Mouse (Mus musculus) spleen, adult 2 months (tissue): ENCODE measurements around the gene B430305J03Rik. TPM values are rescaled to one million over a fixed set of nuclear protein-coding genes. Genes with fewer than 3 reads are reported as not detected.
A peak's percentile ranks its signal among the peaks of the same experiment; 100 is the strongest.

Source experiments
- DNase-seq, 2 experiments: peaks; one replicate each; pipeline versions ENCODE4 v3.0.0 to v3.0.0-alpha.2; 2012 to 2021; ENCODE audit warnings: low spot score in 2 of 2, low read depth in 1 of 2
- H3K27ac ChIP-seq: fragments of 200-500 bp; 2 replicates; pipeline ENCODE4 v1.5.1; 2012; ENCODE audit warnings: low read length, inconsistent platforms; ENCODE audit not compliant: insufficient read depth
- H3K27me3 ChIP-seq: fragments of 200-500 bp; 2 replicates; pipeline ENCODE4 v1.6.1; 2012; ENCODE audit warnings: mild to moderate bottlenecking, moderate library complexity, low read length, inconsistent platforms; ENCODE audit not compliant: control insufficient read depth, insufficient read depth
- H3K36me3 ChIP-seq: fragments of 200-500 bp; 2 replicates; pipeline ENCODE4 v1.6.1; 2012; ENCODE audit warnings: mild to moderate bottlenecking, low read length, inconsistent platforms; ENCODE audit not compliant: control insufficient read depth, insufficient read depth
- H3K4me1 ChIP-seq: fragments of 200-500 bp; 2 replicates; pipeline ENCODE4 v1.6.1; 2011; ENCODE audit warnings: inconsistent platforms; ENCODE audit not compliant: control insufficient read depth, insufficient read depth, insufficient read length
- H3K4me3 ChIP-seq: fragments of 200-500 bp; 2 replicates; pipeline ENCODE4 v1.5.1; 2011; ENCODE audit warnings: mild to moderate bottlenecking, inconsistent platforms; ENCODE audit not compliant: insufficient read depth, insufficient read length; ENCODE audit errors: extremely low read depth
- CTCF ChIP-seq: fragments of 200-500 bp; IDR thresholded peaks from 2 replicates; pipeline ENCODE4 v1.5.1; 2011; ENCODE audit warnings: mild to moderate bottlenecking, inconsistent platforms; ENCODE audit not compliant: insufficient read depth, insufficient read length, insufficient replicate concordance; ENCODE audit errors: extremely low read depth
- POLR2A ChIP-seq: fragments of 200-500 bp; IDR thresholded peaks from 2 replicates; pipeline ENCODE4 v1.6.1; 2011; ENCODE audit warnings: low read depth, low read length, inconsistent platforms
- WGBS: fragments of 180-500 bp; shearing (Covaris S2); methylation state at CpG from one replicate; pipeline ENCODE4 v1.1.7; 2018; 5-methylcytosine and 5-hydroxymethylcytosine counted together
- polyA plus RNA-seq: library from polyadenylated mRNA; depleted of rRNA; stranded (reverse); fragments of >200 nt; gene quantifications from 2 replicates; pipeline ENCODE4 v1.2.3, GENCODE M21; 2012; rRNA removed

The B430305J03Rik gene
- polyA plus RNA-seq: 0.68 and 0.92 TPM in 2 replicates

GRCm38 (mm10) chr3:61365779-61366373 lies at the start of gene B430305J03Rik:
Gene B430305J03Rik, minus strand, starts transcription at chr3:61365951.
- Histone ChIP-seq H3K27me3 (no peaks in the 10 kb centered on the region), H3K4me1 (no peaks in the 10 kb centered on the region), H3K27ac (peak within 1 kb of the TSS; percentile 75), H3K4me3 (peak within 1 kb of the TSS; percentile 68), H3K36me3 (no peaks in the 10 kb centered on the region)
- peak; percentile 14 to 24 for DNase-seq
- WGBS: 1% methylated on average over 10 of the region's 10 CpGs
- TF ChIP-seq CTCF (no peak), POLR2A (no peak)

- DNase-seq: peak; percentile 25 to 29
- WGBS: 7% methylated on average over 6 of the region's 6 CpGs
- no peak overlapping the region for H3K4me3 ChIP-seq
These were observed 43.9 kb upstream of the B430305J03Rik start for GRCm38 (mm10) chr3:61409683-61410082.

GRCm38 (mm10) chr3:61406921-61407320 lies 41.2 kb upstream of the B430305J03Rik start:
- TF ChIP-seq CTCF (no peak), POLR2A (no peak)
- no peaks in the 10 kb centered on the region for H3K27me3 ChIP-seq
- H3K36me3 ChIP-seq: no peaks in the 10 kb centered on the region
- peak in 1 of 2 experiments; percentile 26 for DNase-seq
- H3K4me1 ChIP-seq: peaks cover 7% of the 10 kb centered on the region
- H3K4me3 ChIP-seq: no peak overlapping the region
- no peak overlapping the region for H3K27ac ChIP-seq
- 40% methylated on average over 4 of the region's 4 CpGs for WGBS

More at GRCm38 (mm10) chr3:61409683-61410082, 43.9 kb upstream of the B430305J03Rik start:
- Histone ChIP-seq H3K27ac (peak overlapping the region; percentile 9; the same call in 1 of the 2 replicates), H3K36me3 (no peaks in the 10 kb centered on the region), H3K4me1 (peaks cover 7% of the 10 kb centered on the region), H3K27me3 (no peaks in the 10 kb centered on the region)
- no peak for TF ChIP-seq CTCF
- no peak for TF ChIP-seq POLR2A

DNA sequence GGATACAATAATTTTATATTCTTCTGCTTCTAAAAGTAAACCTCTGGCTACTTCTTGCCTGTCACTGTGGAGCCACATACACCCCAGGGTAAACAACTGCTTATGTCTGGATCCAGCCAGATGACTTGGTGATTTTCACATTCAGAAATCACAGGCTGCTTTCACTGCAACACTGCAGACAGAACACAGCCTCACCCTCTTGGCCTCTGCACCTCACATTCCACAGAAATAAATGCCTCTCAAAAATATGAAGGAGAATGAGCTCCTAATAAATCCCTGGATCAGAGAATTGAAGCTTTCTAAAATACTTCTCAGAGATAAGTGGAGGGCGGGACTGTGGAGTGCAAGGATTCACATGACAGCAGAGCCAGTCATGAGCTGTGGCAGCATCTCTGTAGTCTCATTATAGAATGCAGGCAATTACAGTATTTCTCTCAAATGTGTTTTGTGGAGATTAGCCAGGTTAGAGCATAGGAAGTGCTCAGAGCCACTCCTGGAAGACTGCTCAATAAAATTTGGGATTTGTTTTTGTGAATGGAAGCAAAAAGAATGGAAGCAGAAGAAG lies 35.2 kb upstream of the B430305J03Rik start:
- 67% methylated on average over 1 of the region's 1 CpGs for WGBS
- no peaks in the 10 kb centered on the region for H3K36me3 ChIP-seq
- H3K27ac ChIP-seq: no peak overlapping the region
- H3K4me1 ChIP-seq: no peaks in the 10 kb centered on the region
- no peak overlapping the region for H3K4me3 ChIP-seq
- H3K27me3 ChIP-seq: no peaks in the 10 kb centered on the region
- DNase-seq: no peak
- TF ChIP-seq CTCF (no peak), POLR2A (no peak)

GRCm38 (mm10) chr3:61396728-61397127 lies 31.0 kb upstream of the B430305J03Rik start:
- 95% methylated on average over 2 of the region's 2 CpGs for WGBS
- H3K36me3 ChIP-seq: no peaks in the 10 kb centered on the region
- no peaks in the 10 kb centered on the region for H3K27me3 ChIP-seq
- H3K4me1 ChIP-seq: no peaks in the 10 kb centered on the region
- no peak overlapping the region for H3K27ac ChIP-seq
- no peak for TF ChIP-seq POLR2A
- no peak for TF ChIP-seq CTCF
- DNase-seq: no peak
- H3K4me3 ChIP-seq: no peak overlapping the region

DNA sequence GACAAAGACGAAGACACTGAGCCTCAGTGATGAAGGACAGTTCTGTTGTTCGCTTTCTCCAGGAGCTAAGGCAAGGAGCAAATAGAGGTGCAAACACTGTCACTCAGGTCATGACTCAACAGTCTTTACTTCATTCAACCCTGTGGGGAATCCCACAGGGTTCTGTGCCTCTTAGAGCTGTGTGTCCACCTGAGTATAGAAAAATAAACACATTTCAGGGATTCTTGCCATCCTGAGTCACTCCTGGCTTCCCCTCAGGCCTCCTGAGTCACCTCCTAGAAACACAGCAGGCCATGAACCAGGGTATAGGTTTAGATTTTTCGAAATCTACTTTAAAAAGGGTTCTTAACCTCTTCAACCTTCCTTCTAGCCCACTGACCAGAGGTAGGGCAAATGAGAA lies 29.6 kb upstream of the B430305J03Rik start:
- Histone ChIP-seq H3K27ac (no peak overlapping the region), H3K27me3 (no peaks in the 10 kb centered on the region), H3K36me3 (no peaks in the 10 kb centered on the region), H3K4me1 (no peaks in the 10 kb centered on the region), H3K4me3 (no peak overlapping the region)
- DNase-seq: no peak
- TF ChIP-seq POLR2A (no peak), CTCF (no peak)
- WGBS: 90% methylated on average over 3 of the region's 3 CpGs

- TF ChIP-seq CTCF: no peak
- TF ChIP-seq POLR2A: no peak
- no peaks in the 10 kb centered on the region for H3K4me1 ChIP-seq
- H3K36me3 ChIP-seq: no peaks in the 10 kb centered on the region
- no peak overlapping the region for H3K27ac ChIP-seq
- H3K4me3 ChIP-seq: no peak overlapping the region
- DNase-seq: no peak
- H3K27me3 ChIP-seq: no peaks in the 10 kb centered on the region
- 52% methylated on average over 3 of the region's 3 CpGs for WGBS
These were observed 27.8 kb upstream of the B430305J03Rik start for GRCm38 (mm10) chr3:61393520-61393919.
